ENCODE assay signal across 1 mouse cellular context in the genomic region with DNA sequence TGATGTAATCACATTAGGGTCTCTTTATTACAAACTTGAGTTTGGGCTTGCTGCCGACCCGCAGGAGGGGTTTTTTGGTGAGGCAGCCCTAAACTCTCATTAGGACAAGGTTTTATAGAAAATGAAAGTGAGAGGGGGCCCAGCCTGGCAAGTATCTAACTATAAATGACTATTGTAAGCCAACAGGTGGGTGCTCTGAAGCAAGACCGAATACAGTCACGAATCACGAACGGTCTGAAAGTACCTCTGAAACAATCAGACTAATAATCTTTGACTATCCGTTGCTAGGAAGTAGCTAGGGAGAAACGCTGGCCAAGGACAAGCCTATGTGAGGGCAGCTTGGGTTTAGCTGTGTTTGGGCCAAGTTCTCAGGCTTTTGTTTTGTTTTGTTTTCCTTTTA.
TF ChIP-seq lines count a peak whose summit lies in the region.

No protein-coding gene starts in this region.

TF ChIP-seq in CH12.LX, 34 proteins besides CTCF, POLR2A, EP300 and RAD21 (continued from another document):
- TF ChIP-seq SIN3A (IDR thresholded peaks at IDR 0.05; ENCODE audit: low read length) (0 out of 2 replicates have a peak, but pooled peaks have one; percentile 5), PAX5 (IDR thresholded peaks at IDR 0.05; ENCODE audit: low read length) (no peak), CHD2 (IDR thresholded peaks at IDR 0.05; ENCODE audit: low read length) (0 out of 2 replicates have a peak, but pooled peaks have one; percentile 56), NELFE (IDR thresholded peaks at IDR 0.05; ENCODE audit: low read depth, low read length) (no peak), ZKSCAN1 (IDR thresholded peaks at IDR 0.05; ENCODE audit: borderline replicate concordance, low read depth, low read length) (no peak), JUND (conservative IDR thresholded peaks at IDR 0.05; ENCODE audit: low read depth, low read length) (peak; percentile 21; the same call in 1 of the 2 replicates), MAX (IDR thresholded peaks at IDR 0.05; ENCODE audit: low read length) (no peak), TBP (conservative IDR thresholded peaks at IDR 0.05; ENCODE audit: low read depth, low read length) (0 out of 2 replicates have a peak, but pooled peaks have one; percentile 10), MEF2A (IDR thresholded peaks at IDR 0.05; ENCODE audit: borderline replicate concordance, low read depth, low read length) (peak; percentile 85), GABPA (IDR thresholded peaks at IDR 0.05; ENCODE audit: insufficient replicate concordance, low read depth, low read length) (no peak), USF1 (IDR thresholded peaks at IDR 0.05; ENCODE audit: low read depth, low read length) (no peak)
